Mouse (Mus musculus): ENCODE measurements around the gene Dctn3. TPM values are rescaled to one million over a fixed set of nuclear protein-coding genes. Genes with fewer than 3 reads are reported as not detected.
"Not testable (repeated sequence)": the region's sequence is repeated elsewhere in the genome, so short reads cannot be mapped to it uniquely, and the experiment has no call there.

Gene Dctn3
- 309 and 323 TPM in 2 replicates for polyA plus RNA-seq (2015; fragmentation: Nextera tagmentation; extraction: Ambion mirVana)

- Histone ChIP-seq H3K9me3 (ENCODE audit: control insufficient read depth, low read length) (no peaks in the 10 kb centered on the region), H3K4me3 (ENCODE audit: low read length) (peak within 1 kb of the TSS; percentile 95), H3K27ac (ENCODE audit: low read depth, low read length) (peak within 1 kb of the TSS; percentile 63), H3K4me1 (ENCODE audit: control insufficient read depth, insufficient read depth, low read depth, low read length) (peaks cover 17% of the 10 kb centered on the region), H3K36me3 (ENCODE audit: control insufficient read depth, insufficient read depth, low read length) (peaks cover 17% of the 10 kb centered on the region; the same call in 1 of the 2 replicates), H3K27me3 (replicated peaks; ENCODE audit: control insufficient read depth, insufficient read depth, low read length) (peaks cover 25% of the 10 kb centered on the region), H3K9ac (ENCODE audit: low read depth, low read length) (peak within 1 kb of the TSS; percentile 94), H3K4me2 (ENCODE audit: low read length) (peak within 1 kb of the TSS; percentile 94)
- WGBS = 0% methylated on average over 27 of the region's 27 CpGs
- peak; percentile 97 for ATAC-seq
Observed at GRCm38 (mm10) chr4:41722918-41723351, at the start of gene Dctn3. Gene Dctn3 (minus strand): TSS chr4:41723170.

GRCm38 (mm10) chr4:41767301-41767700, 44.3 kb upstream of the Dctn3 start:
- H3K4me3 ChIP-seq (ENCODE audit: low read length); H3K9ac ChIP-seq (ENCODE audit: low read depth, low read length); ATAC-seq; H3K27ac ChIP-seq (ENCODE audit: low read depth, low read length); H3K27me3 ChIP-seq (replicated peaks; ENCODE audit: control insufficient read depth, insufficient read depth, low read length); H3K9me3 ChIP-seq (ENCODE audit: control insufficient read depth, low read length); H3K4me1 ChIP-seq (ENCODE audit: control insufficient read depth, insufficient read depth, low read depth, low read length); H3K36me3 ChIP-seq (ENCODE audit: control insufficient read depth, insufficient read depth, low read length); H3K4me2 ChIP-seq (ENCODE audit: low read length): not testable (repeated sequence)
- WGBS = 85% methylated on average over 10 of the region's 10 CpGs

GRCm38 (mm10) chr4:41763176-41763575, 40.2 kb upstream of the Dctn3 start:
- H3K9me3 ChIP-seq (ENCODE audit: control insufficient read depth, low read length); ATAC-seq; H3K27me3 ChIP-seq (replicated peaks; ENCODE audit: control insufficient read depth, insufficient read depth, low read length); H3K4me2 ChIP-seq (ENCODE audit: low read length); H3K27ac ChIP-seq (ENCODE audit: low read depth, low read length); H3K36me3 ChIP-seq (ENCODE audit: control insufficient read depth, insufficient read depth, low read length); H3K4me3 ChIP-seq (ENCODE audit: low read length); H3K9ac ChIP-seq (ENCODE audit: low read depth, low read length): not testable (repeated sequence)
- 78% methylated on average over 4 of the region's 6 CpGs for WGBS
- H3K4me1 ChIP-seq (ENCODE audit: control insufficient read depth, insufficient read depth, low read depth, low read length) = peaks cover 28% of the 10 kb centered on the region

GRCm38 (mm10) chr4:41762688-41763114, 39.7 kb upstream of the Dctn3 start:
- H3K9me3 ChIP-seq (ENCODE audit: control insufficient read depth, low read length); H3K4me2 ChIP-seq (ENCODE audit: low read length); H3K36me3 ChIP-seq (ENCODE audit: control insufficient read depth, insufficient read depth, low read length); H3K27me3 ChIP-seq (replicated peaks; ENCODE audit: control insufficient read depth, insufficient read depth, low read length); H3K4me3 ChIP-seq (ENCODE audit: low read length): not testable (repeated sequence)
- WGBS = 40% methylated on average over 8 of the region's 8 CpGs
- Histone ChIP-seq H3K4me1 (ENCODE audit: control insufficient read depth, insufficient read depth, low read depth, low read length) (peaks cover 28% of the 10 kb centered on the region), H3K9ac (ENCODE audit: low read depth, low read length) (peak overlapping the region; percentile 14; the same call in 1 of the 2 replicates), H3K27ac (ENCODE audit: low read depth, low read length) (peak overlapping the region; percentile 54; the same call in 1 of the 2 replicates)
- ATAC-seq = peak; percentile 48; the same call in 1 of the 2 replicates

- peak; percentile 55 for ATAC-seq
- H3K27ac ChIP-seq (ENCODE audit: low read depth, low read length) = no peak overlapping the region
- peaks cover 28% of the 10 kb centered on the region for H3K4me1 ChIP-seq (ENCODE audit: control insufficient read depth, insufficient read depth, low read depth, low read length)
- peak overlapping the region; percentile 13; the same call in 1 of the 2 replicates for H3K4me2 ChIP-seq (ENCODE audit: low read length)
- no peaks in the 10 kb centered on the region for H3K27me3 ChIP-seq (replicated peaks; ENCODE audit: control insufficient read depth, insufficient read depth, low read length)
- 47% methylated on average over 8 of the region's 8 CpGs for WGBS
- H3K9ac ChIP-seq (ENCODE audit: low read depth, low read length) = no peak overlapping the region; the same call in 1 of the 2 replicates
- H3K9me3 ChIP-seq (ENCODE audit: control insufficient read depth, low read length) = no peaks in the 10 kb centered on the region
- H3K4me3 ChIP-seq (ENCODE audit: low read length) = no peak overlapping the region
- H3K36me3 ChIP-seq (ENCODE audit: control insufficient read depth, insufficient read depth, low read length) = no peaks in the 10 kb centered on the region
Observed at GRCm38 (mm10) chr4:41762099-41762687, 39.2 kb upstream of the Dctn3 start.

GRCm38 (mm10) chr4:41761680-41762079, 38.7 kb upstream of the Dctn3 start:
- no peak overlapping the region for H3K4me3 ChIP-seq (ENCODE audit: low read length)
- H3K27ac ChIP-seq (ENCODE audit: low read depth, low read length) = no peak overlapping the region
- no peaks in the 10 kb centered on the region for H3K36me3 ChIP-seq (ENCODE audit: control insufficient read depth, insufficient read depth, low read length)
- no peak overlapping the region for H3K9ac ChIP-seq (ENCODE audit: low read depth, low read length)
- peak overlapping the region; percentile 52 for H3K4me2 ChIP-seq (ENCODE audit: low read length)
- no peaks in the 10 kb centered on the region for H3K27me3 ChIP-seq (replicated peaks; ENCODE audit: control insufficient read depth, insufficient read depth, low read length)
- H3K4me1 ChIP-seq (ENCODE audit: control insufficient read depth, insufficient read depth, low read depth, low read length) = peaks cover 29% of the 10 kb centered on the region
- H3K9me3 ChIP-seq (ENCODE audit: control insufficient read depth, low read length) = no peaks in the 10 kb centered on the region
- no peak for ATAC-seq

GRCm38 (mm10) chr4:41760911-41761310, 37.9 kb upstream of the Dctn3 start:
- Histone ChIP-seq H3K4me1 (ENCODE audit: control insufficient read depth, insufficient read depth, low read depth, low read length) (peaks cover 35% of the 10 kb centered on the region), H3K9ac (ENCODE audit: low read depth, low read length) (peak overlapping the region; percentile 57), H3K4me3 (ENCODE audit: low read length) (peak overlapping the region; percentile 34), H3K36me3 (ENCODE audit: control insufficient read depth, insufficient read depth, low read length) (no peaks in the 10 kb centered on the region), H3K4me2 (ENCODE audit: low read length) (peak overlapping the region; percentile 52), H3K27ac (ENCODE audit: low read depth, low read length) (peak overlapping the region; percentile 57; the same call in 1 of the 2 replicates), H3K27me3 (replicated peaks; ENCODE audit: control insufficient read depth, insufficient read depth, low read length) (no peaks in the 10 kb centered on the region), H3K9me3 (ENCODE audit: control insufficient read depth, low read length) (no peaks in the 10 kb centered on the region)
- 81% methylated on average over 4 of the region's 4 CpGs for WGBS
- 0 out of 2 replicates have a peak, but pooled peaks have one; percentile 10 for ATAC-seq

GRCm38 (mm10) chr4:41760288-41760721, 37.3 kb upstream of the Dctn3 start:
- Histone ChIP-seq H3K4me2 (ENCODE audit: low read length) (peak overlapping the region; percentile 52), H3K4me3 (ENCODE audit: low read length) (peak overlapping the region; percentile 34), H3K9ac (ENCODE audit: low read depth, low read length) (peak overlapping the region; percentile 57), H3K4me1 (ENCODE audit: control insufficient read depth, insufficient read depth, low read depth, low read length) (peaks cover 35% of the 10 kb centered on the region), H3K9me3 (ENCODE audit: control insufficient read depth, low read length) (no peaks in the 10 kb centered on the region), H3K27ac (ENCODE audit: low read depth, low read length) (peak overlapping the region; percentile 57; the same call in 1 of the 2 replicates), H3K36me3 (ENCODE audit: control insufficient read depth, insufficient read depth, low read length) (no peaks in the 10 kb centered on the region), H3K27me3 (replicated peaks; ENCODE audit: control insufficient read depth, insufficient read depth, low read length) (no peaks in the 10 kb centered on the region)
- under 1% methylated on average over 15 of the region's 15 CpGs for WGBS
- ATAC-seq = peak; percentile 77

GRCm38 (mm10) chr4:41759656-41760287, 36.8 kb upstream of the Dctn3 start:
- no peak for ATAC-seq
- Histone ChIP-seq H3K9me3 (ENCODE audit: control insufficient read depth, low read length) (no peaks in the 10 kb centered on the region), H3K27me3 (replicated peaks; ENCODE audit: control insufficient read depth, insufficient read depth, low read length) (no peaks in the 10 kb centered on the region), H3K27ac (ENCODE audit: low read depth, low read length) (peak overlapping the region; percentile 57; the same call in 1 of the 2 replicates), H3K4me2 (ENCODE audit: low read length) (peak overlapping the region; percentile 52), H3K4me1 (ENCODE audit: control insufficient read depth, insufficient read depth, low read depth, low read length) (peaks cover 36% of the 10 kb centered on the region), H3K36me3 (ENCODE audit: control insufficient read depth, insufficient read depth, low read length) (no peaks in the 10 kb centered on the region), H3K9ac (ENCODE audit: low read depth, low read length) (peak overlapping the region; percentile 57), H3K4me3 (ENCODE audit: low read length) (peak overlapping the region; percentile 34)
- 44% methylated on average over 6 of the region's 6 CpGs for WGBS

Data from hindbrain, embryonic 16.5 days (tissue).